Mouse (Mus musculus) testis, adult 2 months (tissue): ENCODE data around the gene Stag1.

Experiments used
- CTCF ChIP-seq: fragments of 200-500 bp; IDR thresholded peaks from 2 replicates; pipeline ENCODE4 v1.5.1; 2012; ENCODE audit warnings: low read depth, mild to moderate bottlenecking, inconsistent platforms, low read length, moderate library complexity; ENCODE audit not compliant: control insufficient read depth, insufficient read depth, insufficient replicate concordance
- POLR2A ChIP-seq: fragments of 200-500 bp; IDR thresholded peaks from 2 replicates; pipeline ENCODE4 v1.6.1; 2012; ENCODE audit warnings: low read depth, mild to moderate bottlenecking, inconsistent platforms, low read length, moderate library complexity; ENCODE audit not compliant: control insufficient read depth

GRCm38 (mm10) chr9:100736646-100737031 lies 139.0 kb downstream of the Stag1 start:
- TF ChIP-seq CTCF (no peak), POLR2A (no peak)
